Mouse (Mus musculus) myocyte (in vitro differentiated cells): Measurements from ENCODE around the gene 1700025B11Rik. TPM values are rescaled to one million over a fixed set of nuclear protein-coding genes. Genes with fewer than 3 reads are reported as not detected.

ENCODE experiments used
- polyA plus RNA-seq: library from polyadenylated mRNA; unstranded; fragments of >200 nt; fragmentation: generic; extraction: Trizol; gene quantifications from one replicate; pipeline ENCODE4 v1.2.1, GENCODE M21; 2012; ENCODE audit warnings: missing spikeins

Gene 1700025B11Rik
- polyA plus RNA-seq, 1 experiment, result not detected

Other genes starting within 250 kb of the 1700025B11Rik start
- gene Apol7a, start 162.8 kb downstream of the 1700025B11Rik start, polyA plus RNA-seq, result 0.18 TPM
- gene Apol9a, start 150.8 kb downstream of the 1700025B11Rik start, polyA plus RNA-seq, result 16.3 TPM
- not detected for gene Apol7b, start 114.4 kb downstream of the 1700025B11Rik start, polyA plus RNA-seq
- not detected for gene Apol10a, start 84.8 kb downstream of the 1700025B11Rik start, polyA plus RNA-seq
- 0.07 TPM for gene Apol11a, start 53.6 kb downstream of the 1700025B11Rik start, polyA plus RNA-seq
- not detected for gene Apol7c, start 28.6 kb downstream of the 1700025B11Rik start, polyA plus RNA-seq
- gene Apol10b, start 34.2 kb upstream of the 1700025B11Rik start, polyA plus RNA-seq, result 1.6 TPM
- not detected for gene Gm36245, start 37.4 kb upstream of the 1700025B11Rik start, polyA plus RNA-seq
- gene Apol11b, start 81.4 kb upstream of the 1700025B11Rik start, polyA plus RNA-seq, result 0.02 TPM
- gene Apol7e, start 137.0 kb upstream of the 1700025B11Rik start, polyA plus RNA-seq, result not detected
- gene Apol9b, start 167.1 kb upstream of the 1700025B11Rik start, polyA plus RNA-seq, result 63.1 TPM
- gene Apol8, start 195.1 kb upstream of the 1700025B11Rik start, polyA plus RNA-seq, result 0.38 TPM